Mouse (Mus musculus) liver, embryonic 14.5 days (tissue): ENCODE data around the gene Pbx1.

ENCODE experiments used
- CTCF ChIP-seq: IDR thresholded peaks from 2 replicates; pipeline ENCODE4 v1.5.1; 2016; ENCODE audit warnings: antibody characterized with exemption, low read depth, control low read depth
- EP300 ChIP-seq: IDR thresholded peaks from 2 replicates; pipeline ENCODE4 v1.6.1; 2016; ENCODE audit warnings: antibody characterized with exemption, low read depth

DNA sequence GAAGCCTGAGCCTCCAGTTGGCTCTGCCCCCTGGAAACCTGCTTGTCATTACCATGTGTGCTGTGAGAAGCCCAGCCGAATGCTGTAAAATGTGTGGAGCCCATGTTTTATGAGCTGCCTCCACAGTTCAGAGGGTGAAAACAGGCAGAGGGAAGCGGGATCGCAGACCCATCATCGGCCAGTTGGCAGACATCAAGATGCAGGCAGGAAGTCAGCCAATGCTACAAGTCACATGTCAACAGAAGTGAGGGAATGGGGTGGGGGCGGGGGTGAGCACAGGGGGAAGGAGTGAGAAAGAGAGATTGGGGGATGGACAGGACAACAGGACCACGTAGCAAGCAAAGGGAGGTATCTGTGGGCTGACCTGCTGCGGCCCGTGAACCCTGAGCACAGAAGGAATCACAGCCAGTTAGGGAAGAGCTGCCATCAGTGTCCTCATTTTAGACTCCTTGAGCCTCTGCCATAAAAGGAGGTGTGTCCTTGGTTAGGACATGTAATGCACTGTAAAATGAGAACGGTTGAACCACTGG, 51.8 kb downstream of the Pbx1 start:
- TF ChIP-seq EP300 = no peak
- no peak for TF ChIP-seq CTCF
